Mouse (Mus musculus) thymus, postnatal 0 days (tissue): ENCODE measurements around the gene Ppargc1a. TPM values are rescaled to one million over a fixed set of nuclear protein-coding genes. Genes with fewer than 3 reads are reported as not detected.

Experiments
- DNase-seq: peaks from one replicate; pipeline ENCODE4 v3.0.0-alpha.2; 2015; ENCODE audit warnings: low spot score
- polyA plus RNA-seq: library from polyadenylated mRNA; unstranded; fragments of >200 nt; fragmentation: Nextera tagmentation; extraction: Ambion mirVana; gene quantifications from 2 replicates; pipeline ENCODE4 v1.2.1, GENCODE M21; 2015

Gene Ppargc1a
- polyA plus RNA-seq = 0.07 and 0.28 TPM in 2 replicates

DNA sequence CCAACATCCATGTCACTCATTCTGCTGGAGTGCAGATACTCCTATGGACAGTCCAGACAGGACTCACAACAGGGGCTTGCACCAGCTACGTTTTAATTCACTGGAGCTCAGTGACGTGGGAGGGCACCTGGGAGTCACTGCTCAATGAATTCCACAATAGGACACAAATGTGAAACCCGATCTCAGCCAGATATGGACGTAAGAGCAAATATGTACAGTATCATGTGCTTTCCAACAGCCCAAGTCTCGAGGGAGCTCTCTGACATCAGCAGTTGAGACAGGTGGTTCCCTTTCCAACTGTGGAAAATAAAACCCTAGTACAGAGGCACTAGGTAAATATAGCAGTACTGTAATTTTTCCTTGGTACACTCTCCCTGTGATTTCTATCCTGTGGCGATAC is at the start of gene Ppargc1a:
TSS of gene Ppargc1a (minus strand) at position 68 of the 400 bp plus-strand sequence.
- DNase-seq = no peak

DNA sequence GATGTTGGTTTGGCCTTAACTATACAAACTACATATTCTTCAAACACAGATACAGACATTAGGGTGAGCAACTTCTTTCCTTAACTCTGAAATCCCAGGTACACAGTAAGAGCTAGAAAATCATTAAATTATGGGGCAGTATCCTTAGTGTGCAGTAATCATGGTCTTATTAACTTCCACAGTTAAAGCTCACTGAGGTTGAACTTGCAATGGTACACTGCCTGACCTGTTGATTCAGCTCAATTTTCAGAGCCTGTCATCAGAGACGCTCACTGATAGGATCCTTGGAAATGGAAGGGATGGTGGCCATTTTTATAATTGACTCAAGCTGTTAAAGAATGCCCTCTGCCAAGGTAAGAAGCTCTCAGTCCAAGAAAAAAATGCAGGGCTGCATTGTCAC is 49.4 kb upstream of the Ppargc1a start:
- DNase-seq = no peak

DNA sequence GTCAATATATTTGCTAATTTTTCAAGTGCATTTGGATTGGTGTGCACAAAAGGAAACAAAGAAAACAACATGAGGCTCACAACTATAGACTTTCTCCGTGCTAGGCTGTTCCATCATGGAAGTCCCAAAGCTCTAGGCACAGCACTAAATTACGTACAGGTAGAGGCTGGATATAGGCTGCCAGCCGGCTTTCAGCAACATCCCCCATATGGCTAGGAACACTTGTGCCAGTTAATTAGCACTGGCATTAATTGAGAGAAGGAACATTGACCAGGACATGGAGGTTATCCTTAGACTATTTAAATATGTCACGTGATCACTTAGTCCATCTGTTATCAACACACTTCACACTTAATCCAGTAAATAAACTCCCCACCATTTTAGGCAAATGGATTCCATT is 44.5 kb upstream of the Ppargc1a start:
- no peak for DNase-seq

DNA sequence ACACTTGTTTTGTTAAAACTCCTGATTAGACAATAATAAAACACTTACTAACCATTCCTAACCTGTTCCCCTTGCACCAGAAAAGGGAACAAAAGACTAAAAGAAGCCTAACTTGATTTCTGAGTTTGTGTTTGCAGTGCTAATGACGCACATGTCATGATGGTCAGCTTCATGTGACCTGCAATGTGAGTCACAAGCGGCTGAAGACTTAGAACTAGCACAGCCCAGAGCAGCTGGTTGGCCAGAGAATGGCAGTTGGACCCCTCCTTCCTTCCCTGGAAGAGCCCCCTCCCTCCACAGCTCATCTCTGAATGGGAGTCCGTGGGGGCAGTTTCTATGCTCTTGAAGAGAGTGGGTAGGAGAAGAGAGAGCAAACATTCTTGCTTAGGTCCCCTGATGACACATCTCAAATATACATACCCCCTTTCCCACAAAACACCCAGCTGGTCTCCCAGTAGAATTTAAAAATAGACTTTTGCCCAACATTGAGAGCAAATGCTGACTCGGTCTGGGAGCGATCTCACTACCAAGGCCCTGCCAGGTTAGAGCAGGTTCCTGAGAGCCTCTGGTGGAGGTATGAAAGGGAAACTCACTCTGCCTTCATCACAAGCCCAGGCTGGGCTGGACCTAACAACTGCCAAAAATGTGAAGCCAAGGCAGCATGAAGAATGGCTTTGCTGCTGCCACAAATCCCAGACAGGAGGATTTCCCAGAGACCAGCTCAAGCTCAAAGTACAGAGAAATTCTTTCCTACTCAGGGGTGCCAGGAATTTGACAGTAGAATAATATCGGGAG is 40.4 kb upstream of the Ppargc1a start:
- DNase-seq = no peak

DNA sequence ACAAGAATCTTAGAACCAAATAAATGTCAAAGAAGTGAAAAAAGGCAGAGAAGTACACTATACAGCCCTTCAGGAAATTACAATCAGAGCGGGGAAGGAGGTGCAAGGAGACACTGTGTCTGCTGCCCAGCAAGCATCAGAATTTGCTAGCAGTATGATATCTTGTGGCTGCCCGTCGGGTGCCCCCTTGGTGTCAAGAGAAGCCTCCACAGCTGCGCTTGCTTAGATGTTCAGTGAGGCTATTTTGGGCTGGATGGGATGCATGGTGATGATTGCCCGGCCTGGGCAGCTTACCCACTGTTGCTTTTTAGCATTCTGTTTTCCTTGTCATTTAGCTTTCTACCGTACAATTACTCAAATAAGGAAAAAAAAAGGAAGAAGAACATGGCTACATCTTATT is 32.0 kb upstream of the Ppargc1a start:
- DNase-seq = no peak

DNA sequence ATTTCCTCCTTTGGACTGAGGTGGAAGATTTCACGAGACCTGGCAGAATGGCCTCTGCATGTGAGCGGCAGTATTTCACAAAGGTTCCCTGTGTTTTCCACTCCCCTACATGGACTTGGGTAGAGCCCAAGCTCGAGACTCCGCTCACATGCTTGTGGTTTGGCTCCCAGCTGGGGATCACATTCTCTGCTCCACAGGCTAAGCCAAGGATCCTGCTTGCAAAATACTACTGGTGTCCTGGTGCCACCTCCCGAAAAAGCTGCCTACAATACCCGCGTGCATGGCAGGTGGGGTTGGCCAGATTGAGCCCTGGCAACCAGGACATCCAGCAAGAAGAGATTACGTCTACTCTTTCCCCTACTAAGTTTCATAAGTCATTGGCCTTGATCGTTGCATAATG is 28.1 kb upstream of the Ppargc1a start:
- no peak for DNase-seq

DNA sequence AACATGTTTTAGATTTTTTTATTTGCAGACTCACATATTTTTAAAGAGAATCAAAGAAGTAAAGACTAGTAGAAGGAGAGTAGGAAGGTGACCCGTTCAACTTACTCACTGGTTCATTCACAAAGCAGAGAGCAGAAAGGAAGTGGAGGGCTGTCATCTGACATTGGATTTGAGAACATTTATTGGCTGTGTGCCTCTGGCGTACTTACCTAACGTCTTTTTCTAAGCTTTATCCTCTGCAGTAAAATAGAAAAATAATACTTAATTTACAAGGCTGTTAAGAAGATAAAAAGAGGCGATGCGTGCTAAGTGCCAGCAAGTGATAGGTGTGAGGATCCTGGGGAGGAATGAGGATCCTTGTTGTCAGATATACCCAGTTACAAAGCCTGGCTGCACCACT is 24.7 kb upstream of the Ppargc1a start:
- DNase-seq = no peak

DNA sequence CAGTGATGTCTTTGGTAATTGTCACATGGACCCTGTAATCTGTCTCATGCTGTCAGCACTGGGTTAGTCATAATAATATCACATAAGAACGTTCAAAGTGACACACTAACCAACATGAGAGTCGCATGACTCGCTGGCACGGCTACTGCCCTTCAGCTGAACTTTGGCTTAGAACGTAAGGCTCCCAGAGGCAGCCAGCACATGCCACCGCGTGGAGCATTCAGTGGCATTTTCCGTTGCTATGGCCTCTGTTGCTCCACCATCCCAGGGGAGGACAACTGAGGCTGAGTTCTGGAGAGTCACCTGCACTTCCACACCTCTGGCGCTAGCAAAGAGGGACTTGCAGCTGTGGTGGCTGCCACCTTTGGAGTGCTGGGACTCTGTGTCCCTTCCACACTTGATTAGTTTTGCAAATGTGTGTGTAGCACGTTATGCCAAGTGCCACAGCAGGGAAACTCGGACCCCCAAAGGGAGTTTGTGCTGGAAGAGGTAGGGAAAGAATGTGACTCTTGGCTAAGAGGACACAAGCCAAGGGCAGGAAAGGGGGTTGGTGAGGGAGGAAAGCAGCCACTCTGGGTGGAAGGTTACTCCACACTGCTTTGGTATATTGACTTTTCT is 24.1 kb upstream of the Ppargc1a start:
- DNase-seq = no peak

DNA sequence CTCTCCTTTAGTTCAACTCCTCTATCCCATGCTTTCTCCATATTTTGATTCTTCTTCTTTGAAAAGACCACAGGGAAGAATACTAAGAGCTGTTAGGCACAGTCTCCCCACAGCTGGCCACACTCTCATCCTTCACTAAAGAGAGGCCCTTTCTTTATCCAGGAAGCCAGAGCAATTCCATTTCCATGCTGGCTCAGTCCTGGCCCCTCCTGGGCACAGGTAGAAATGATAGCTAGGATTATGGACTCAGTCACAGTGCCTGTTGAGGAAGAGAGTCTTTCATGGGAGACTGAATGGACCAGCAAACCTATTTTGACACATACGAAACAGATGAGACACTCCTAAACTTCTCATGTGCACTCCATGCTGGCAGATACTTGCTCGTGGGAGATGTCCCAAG is 18.7 kb upstream of the Ppargc1a start:
- DNase-seq = no peak

DNA sequence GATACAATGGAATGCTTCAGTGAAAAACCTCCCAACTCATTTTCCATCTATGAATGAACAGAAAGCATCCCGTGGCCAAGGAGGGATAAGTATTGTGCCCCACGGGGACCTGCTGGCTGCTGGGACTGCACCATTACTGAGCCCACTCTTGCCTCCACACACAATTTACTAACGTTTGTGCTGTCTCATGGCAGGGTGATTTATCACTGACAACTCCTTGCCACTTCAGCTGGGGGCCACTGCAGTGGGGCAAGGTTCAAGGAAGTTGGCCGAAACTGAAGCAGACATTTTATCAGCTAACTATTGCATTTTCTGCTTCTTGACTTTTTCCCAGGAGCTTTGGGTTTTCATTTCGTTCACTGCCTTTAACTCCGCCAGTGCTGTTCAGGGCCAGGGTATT is 17.5 kb upstream of the Ppargc1a start:
- DNase-seq = no peak

DNA sequence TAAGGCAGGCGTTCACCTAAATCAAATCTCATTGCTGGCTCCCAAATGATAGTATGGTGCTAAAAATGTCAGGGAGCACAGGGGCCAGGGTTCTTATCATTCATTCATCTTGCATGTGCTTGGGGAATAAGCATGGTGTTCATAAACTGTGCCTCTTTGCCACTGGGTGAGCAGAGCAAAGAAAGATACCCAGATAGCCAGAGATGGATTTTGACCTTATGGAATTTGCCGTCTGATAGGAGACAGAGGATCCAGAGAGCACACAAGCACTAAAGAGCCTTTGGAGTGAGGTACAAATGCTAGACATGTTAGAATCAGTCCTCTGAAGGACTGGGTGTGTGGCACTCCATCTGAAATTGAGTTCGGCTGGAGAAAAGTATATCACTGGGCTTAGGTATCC is 16.7 kb upstream of the Ppargc1a start:
- DNase-seq = no peak

DNA sequence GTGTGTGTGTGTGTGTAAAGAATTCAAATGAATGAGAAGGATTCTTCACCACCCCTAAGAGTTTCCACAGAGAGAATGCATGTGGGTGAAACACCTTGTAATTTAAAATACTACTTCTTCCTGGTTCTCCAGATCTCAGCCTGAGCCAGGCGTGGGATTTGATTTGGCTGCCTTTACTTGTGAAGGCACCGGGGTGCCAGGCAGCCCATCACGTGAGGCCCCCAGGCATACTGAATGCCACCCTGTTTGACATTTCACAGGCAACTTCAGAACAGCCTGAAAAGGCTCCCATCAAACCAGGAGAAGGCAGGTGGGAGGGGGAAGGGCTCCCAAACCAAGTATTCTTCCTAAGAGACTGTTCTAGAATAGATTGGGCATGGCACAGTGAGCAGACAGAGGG is 16.1 kb upstream of the Ppargc1a start:
- DNase-seq = no peak

DNA sequence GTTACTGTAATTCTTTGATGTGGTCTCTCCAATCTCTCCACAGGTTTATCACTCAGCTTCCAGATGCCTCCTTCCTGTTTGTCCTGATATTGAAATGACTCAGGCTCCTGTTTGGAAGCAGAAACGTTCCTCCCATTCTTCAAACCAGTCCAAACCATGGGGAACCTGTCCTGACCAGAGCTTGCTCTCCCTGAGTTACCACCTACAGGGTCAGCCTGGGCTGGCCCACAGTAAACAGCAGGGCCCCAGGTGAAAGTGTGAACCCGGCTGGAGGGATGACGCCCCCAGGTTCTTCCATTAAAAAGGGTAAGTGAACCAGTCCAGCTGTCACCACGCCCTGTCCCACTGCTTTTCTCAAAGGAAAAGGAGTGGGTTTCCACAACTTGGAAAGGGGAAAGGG is 15.5 kb upstream of the Ppargc1a start:
- DNase-seq = no peak

DNA sequence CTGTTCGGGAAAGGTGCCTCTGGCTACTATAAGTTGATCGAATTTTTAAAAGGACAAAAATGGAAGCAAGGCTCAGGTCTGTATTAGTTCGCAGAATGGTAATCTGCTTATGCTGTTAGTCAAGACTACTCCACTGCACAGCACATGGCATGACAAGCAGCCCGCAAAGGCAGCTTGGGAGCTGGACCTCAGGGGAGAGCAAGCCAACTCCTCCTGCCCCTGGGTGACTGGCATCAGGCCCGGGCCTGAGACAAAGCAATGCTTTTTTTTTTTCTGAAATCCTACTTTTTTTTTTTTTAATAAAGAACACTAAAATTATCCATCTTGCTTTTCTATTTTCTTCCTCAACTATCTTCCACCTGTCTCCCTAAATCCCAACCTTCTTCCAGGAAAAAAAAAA is 15.1 kb upstream of the Ppargc1a start:
- DNase-seq = no peak

DNA sequence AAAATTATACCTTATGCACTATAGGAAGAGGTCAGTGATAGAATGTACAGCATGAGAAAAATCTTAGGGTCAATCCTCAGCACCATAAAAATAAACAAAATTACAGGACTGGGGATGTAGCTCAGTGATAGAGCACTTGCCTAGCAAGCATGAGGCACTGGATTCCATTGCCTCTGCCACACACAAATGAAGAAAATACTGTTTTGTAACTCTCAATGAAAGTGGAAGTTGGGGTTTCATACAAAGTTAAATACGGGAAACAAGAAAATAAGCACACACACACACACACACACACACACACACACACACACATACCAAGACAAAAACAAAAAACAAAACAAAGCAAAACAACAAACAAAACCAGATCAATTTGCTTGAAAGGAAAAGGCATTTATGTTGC is 10.1 kb upstream of the Ppargc1a start:
- no peak for DNase-seq

DNA sequence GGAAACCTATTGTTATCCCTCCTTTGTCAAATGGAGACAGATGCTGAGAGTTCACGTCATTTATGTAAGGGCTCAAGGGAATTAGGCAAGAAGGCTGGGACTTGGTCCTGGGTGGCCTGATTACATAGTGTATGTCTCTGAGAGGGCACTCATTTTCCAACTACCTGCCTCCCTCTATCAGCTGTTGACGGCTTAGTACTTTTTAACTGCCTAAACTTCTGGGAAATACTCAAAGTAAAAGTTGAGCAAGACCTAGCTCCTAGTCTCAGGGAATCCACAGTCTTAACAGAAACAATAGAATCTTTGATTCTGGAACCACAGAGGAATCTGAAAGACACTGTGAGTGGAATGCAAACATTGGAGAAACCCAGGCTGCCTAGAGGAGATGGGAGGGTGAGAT is 6.2 kb upstream of the Ppargc1a start:
- DNase-seq = no peak

DNA sequence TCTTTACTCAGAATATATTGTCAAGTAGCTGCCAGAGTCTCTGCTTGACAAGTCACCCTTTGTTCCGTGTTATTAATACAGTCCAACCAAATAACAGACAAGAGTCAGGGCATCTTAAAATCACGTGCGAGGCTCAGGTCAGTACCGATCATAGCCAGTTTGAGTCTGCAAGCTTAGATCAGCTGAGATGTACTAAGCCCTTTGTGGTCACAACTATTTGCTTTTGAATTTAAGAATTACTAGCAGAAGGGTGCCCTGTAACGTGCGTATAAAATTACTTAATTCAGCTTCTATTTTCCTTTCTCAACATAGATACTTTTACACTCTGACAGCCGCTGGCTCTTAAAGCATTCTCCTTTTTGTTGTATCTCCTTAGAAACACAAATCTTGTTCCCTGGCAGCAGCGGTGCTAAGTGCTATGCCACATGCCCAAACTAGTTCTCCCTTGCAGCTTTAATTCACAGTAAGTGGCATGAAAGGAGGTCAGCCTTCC is 718 bp upstream of the Ppargc1a start:
- no peak for DNase-seq

DNA sequence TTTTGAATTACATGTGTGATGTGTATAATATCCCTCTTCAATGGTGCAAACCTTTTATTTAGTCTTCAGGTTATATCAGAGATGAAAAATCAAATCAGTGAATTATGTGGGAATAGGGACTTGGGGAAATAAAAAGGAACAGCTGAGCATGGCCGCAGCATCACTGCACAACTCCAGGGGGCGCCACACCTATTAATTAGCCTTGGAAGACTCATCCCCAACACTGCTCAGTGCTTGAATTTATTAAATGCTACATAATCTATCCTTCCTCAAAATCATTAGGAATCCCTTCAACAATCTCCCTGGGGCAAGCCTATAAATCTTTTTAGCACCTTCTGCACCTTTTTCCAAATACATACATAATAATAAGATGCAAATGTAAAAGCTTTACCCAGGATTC is 1.9 kb downstream of the Ppargc1a start:
- no peak for DNase-seq

DNA sequence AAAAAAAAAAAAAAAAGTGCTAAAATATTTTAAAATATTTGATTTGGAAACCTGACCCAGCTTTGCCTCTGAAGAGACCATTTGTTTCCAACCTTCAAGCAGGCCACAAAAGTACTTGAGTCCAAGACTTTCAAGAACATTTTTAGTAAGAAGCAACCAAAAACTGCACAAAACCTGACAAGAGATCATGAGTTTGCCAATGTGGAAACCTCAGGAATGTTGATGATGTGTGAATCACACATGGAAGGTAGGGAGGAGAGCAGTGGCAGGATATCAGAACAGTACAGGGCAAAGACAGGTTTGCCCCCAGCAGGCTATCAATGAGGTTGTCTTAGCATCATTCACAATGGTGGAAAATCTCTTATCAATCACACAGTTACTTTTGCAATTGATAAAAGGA is 2.5 kb downstream of the Ppargc1a start:
- no peak for DNase-seq

DNA sequence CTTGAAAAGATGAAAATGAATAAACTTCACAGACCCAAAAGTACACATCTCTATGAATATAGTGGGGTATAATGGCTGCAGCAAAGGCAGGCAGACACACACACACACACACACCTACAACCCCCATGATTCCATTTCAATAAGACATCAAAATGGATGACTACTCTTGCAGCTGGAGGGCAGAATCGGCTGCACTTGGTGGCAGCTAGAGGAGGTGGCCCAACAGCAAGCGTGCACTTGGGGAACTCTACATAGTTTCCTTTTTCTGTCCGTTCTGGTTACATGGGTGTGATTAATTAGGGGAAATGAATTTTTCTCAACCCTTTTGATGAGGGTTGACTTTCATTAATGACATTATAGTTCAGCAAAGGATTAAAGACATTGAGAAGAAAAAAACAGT is 4.0 kb downstream of the Ppargc1a start:
- no peak for DNase-seq

DNA sequence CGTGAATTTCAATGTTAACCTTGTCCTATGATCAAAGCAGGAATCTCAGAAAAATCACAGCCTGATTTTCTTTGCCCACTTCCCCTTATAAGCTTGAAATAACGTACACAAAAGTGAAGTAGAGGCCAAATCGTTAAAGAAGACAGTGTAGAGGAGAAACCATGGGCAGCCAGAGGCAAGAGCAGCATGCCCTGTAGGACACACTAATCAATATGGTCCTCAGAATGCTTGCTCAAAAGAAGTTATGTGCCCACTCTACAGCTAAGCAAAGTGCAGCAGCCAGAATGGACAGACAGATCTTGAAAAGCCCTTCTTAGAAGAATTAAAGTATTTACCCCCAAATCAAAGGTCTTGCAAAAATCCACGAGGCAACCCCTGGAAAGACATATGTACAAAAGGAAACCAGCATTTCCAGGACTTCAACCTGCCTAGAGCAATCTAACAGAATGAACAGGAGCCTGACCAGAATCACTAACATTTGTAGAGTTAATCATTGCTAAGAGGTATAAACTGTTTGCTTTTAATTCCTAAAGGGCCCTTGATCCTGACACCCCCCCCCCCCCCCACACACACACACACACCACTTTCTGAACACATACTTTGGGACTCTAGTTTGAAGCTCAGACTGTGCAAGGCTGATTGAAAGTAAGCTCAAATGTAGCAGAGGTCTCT is 9.8 kb downstream of the Ppargc1a start:
- no peak for DNase-seq

DNA sequence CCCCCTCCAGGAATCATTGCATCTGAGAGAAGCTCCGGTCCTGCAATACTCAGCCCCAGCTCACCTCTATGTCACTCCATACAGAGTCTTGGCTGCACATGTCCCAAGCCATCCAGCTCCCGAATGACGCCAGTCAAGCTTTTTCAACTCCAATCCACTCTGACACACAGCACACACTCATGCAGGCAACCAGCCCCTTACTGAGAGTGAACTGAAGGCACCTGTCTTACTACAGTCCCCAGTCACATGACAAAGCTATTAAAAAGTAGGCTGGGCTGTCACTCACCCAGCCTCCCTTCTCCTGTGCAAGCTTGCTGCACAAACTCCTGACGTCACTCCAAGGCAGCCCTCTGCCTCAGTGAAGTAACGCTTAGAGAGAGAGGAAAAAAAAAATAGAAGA is 13.9 kb downstream of the Ppargc1a start:
- DNase-seq = peak; percentile 8

DNA sequence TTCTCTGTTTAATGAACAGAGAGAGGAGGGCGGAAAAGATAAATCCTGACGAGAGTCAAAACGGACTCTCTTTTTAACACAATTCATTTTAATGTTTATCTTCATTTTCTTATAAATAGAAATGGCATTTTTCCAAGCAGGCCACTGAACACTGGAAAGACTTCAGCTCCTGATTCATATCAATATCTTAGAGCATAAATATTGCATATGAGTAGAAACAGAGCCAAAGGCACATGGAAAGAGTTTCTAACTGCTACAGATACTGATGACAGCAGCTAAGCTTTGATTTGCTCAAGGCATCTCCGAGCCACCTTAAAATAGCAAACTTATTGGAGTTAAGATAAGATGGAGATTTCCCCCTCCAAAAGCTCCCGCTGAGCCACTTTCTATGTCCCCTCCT is 14.3 kb downstream of the Ppargc1a start:
- no peak for DNase-seq
